ENCODE assay signal across 15 mouse cellular contexts in the genomic region with DNA sequence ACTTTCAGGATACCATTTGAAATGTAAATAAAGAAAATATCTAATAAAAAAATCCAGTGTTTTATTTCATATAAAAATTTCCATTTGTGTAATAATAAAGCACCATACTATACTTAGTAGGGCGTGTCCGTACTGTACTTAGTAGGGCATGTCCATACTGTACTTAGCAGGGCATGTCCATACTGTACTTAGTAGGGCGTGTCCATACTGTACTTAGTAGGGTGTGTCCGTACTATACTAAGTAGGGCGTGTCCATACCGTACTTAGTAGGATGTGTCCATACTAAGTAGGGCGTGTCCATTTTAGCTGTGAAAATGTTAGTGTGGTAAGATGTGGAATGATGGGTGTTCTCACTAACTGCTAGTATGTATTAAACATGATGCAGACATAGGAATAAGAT.
"Had no signal": no experiment of that assay in that cellular context is flagged by ENCODE, and none has a peak within 500 bp of the region (broad histone marks: within the 10 kb centered on the region; RNA-seq: fewer than 3 reads in every experiment).

No protein-coding gene starts in this region.

- H3K4me2 ChIP-seq: kidney, embryonic 15.5 days; limb, embryonic 12.5 days; midbrain, embryonic 13.5 days; neural tube, embryonic 15.5 days had no signal

- H3K4me1 ChIP-seq: kidney, embryonic 15.5 days; limb, embryonic 12.5 days; midbrain, embryonic 13.5 days; neural tube, embryonic 15.5 days had no signal

- H3K36me3 ChIP-seq: kidney, embryonic 15.5 days; limb, embryonic 12.5 days; midbrain, embryonic 13.5 days; neural tube, embryonic 15.5 days had no signal

- H3K9me3 ChIP-seq: kidney, embryonic 15.5 days; limb, embryonic 12.5 days; midbrain, embryonic 13.5 days; neural tube, embryonic 15.5 days had no signal

- H3K27ac ChIP-seq: kidney, embryonic 15.5 days; left cerebral cortex, adult 2 months; limb, embryonic 12.5 days; liver, embryonic 14.5 days; midbrain, embryonic 13.5 days; neural tube, embryonic 15.5 days had no signal

- ATAC-seq: lung, postnatal 0 days; midbrain, embryonic 13.5 days had no signal

- H3K9ac ChIP-seq: kidney, embryonic 15.5 days; limb, embryonic 12.5 days; liver, embryonic 14.5 days; midbrain, embryonic 13.5 days; neural tube, embryonic 15.5 days had no signal

- DNase-seq: kidney, adult 18-20 months; kidney, postnatal 25 days; lung, adult 18-20 months; lung, postnatal 36 days; right cerebral cortex, adult 18-20 months; thymus, adult 2 months; thymus, postnatal 36 days had no signal

- H3K4me3 ChIP-seq: kidney, embryonic 15.5 days; left cerebral cortex, adult 2 months; limb, embryonic 12.5 days; midbrain, embryonic 13.5 days; myocyte; neural tube, embryonic 15.5 days had no signal

- H3K27me3 ChIP-seq: kidney, embryonic 15.5 days; limb, embryonic 12.5 days; midbrain, embryonic 13.5 days; neural tube, embryonic 15.5 days had no signal
